Mouse (Mus musculus) liver, adult 2 months (tissue): Measurements from ENCODE around the gene H1foo.

ENCODE experiments used
- CTCF ChIP-seq: fragments of 200-500 bp; IDR thresholded peaks from 2 replicates; pipeline ENCODE4 v1.5.1; 2011; ENCODE audit warnings: low read depth, low read length, control low read depth
- POLR2A ChIP-seq: fragments of 200-500 bp; IDR thresholded peaks from 2 replicates; pipeline ENCODE4 v1.6.1; 2011; ENCODE audit warnings: low read length, control low read depth; ENCODE audit not compliant: insufficient read depth; ENCODE audit errors: extremely low read depth

DNA sequence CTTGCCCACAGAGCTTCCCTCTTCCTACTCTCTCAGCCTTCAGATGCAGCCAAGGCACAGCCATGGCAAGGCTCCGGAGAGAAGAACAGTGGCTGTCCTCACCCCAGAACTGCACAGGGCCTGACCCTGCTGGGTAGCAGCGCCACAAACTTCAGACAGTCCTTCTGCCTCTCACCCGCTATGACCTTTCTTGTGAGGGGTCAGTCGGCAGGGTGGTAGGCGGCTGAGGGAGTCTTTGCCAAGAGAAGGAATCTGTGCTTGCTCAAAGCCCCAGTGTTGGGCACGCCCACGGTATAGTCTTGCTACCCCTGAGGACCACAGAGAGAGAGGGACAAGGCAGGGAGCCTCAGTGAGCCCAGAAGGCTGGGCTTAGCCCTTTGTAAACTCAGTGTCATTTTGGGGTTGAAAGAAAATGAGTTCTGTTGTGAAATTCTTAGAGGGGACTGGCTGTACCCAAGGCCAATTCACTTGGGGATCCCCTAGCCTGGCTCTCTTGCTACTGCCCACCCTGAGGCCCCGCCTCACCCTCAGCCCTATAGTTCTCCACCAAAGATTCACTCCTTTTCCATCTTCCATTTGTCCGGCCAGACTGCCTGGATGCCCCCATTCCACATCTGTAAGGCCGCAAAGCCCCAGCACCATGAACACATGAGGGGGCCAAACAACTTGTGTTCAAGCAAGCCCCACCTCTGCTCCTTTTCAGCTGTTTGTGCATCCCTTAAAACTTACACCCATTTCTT lies 47.3 kb downstream of the H1foo start:
- no peak for TF ChIP-seq CTCF
- no peak for TF ChIP-seq POLR2A
